Mouse (Mus musculus): Measurements from ENCODE around the gene Cabp1. TPM values are rescaled to one million over a fixed set of nuclear protein-coding genes. Genes with fewer than 3 reads are reported as not detected.

Cabp1 gene
- 0.35 and 0.52 TPM in 2 replicates for total RNA-seq (2012; rRNA removed)
- 1 to 10 TPM in 1 of 2 experiments, not detected in 1; 1.7 TPM for polyA plus RNA-seq (2012; ENCODE audit: insufficient read depth in 1 of 2, insufficient read length in 2 of 2, low read depth in 1 of 2, low replicate concordance in 2 of 2, missing spikeins in 1 of 2)

GRCm38 (mm10) chr5:115193669-115194625 is at the start of gene Cabp1:
Cabp1 (minus strand) TSS chr5:115194381.
- no peaks in the 10 kb centered on the region for H3K4me1 ChIP-seq (ENCODE audit: control insufficient read depth in 1 of 2, insufficient read depth in 2 of 2, low read length in 2 of 2)
- peak; percentile 57 for DNase-seq (ENCODE audit: low read depth, low spot score)
- peak within 1 kb of the TSS; percentile 44 for H3K9ac ChIP-seq (ENCODE audit: control insufficient read depth, low read depth, low read length, poor library complexity, severe bottlenecking)
- peaks cover 0 to 7% of the 10 kb centered on the region in 2 experiments; a peak in 2 of 4 replicates for H3K27me3 ChIP-seq (ENCODE audit: control insufficient read depth in 1 of 2, insufficient read depth in 2 of 2, low read length in 2 of 2)
- no peaks in the 10 kb centered on the region for H3K9me3 ChIP-seq (replicated peaks; ENCODE audit: insufficient read depth, low read length)
- TF ChIP-seq USF1 (IDR thresholded peaks at IDR 0.05; ENCODE audit: low read depth, low read length) (no peak), ZKSCAN1 (IDR thresholded peaks at IDR 0.05; ENCODE audit: low read depth, low read length) (no peak), BHLHE40 (IDR thresholded peaks at IDR 0.05; ENCODE audit: borderline replicate concordance, low read depth, low read length) (no peak), ELF1 (IDR thresholded peaks at IDR 0.05; ENCODE audit: low read depth, low read length) (peak; percentile 65), UBTF (IDR thresholded peaks at IDR 0.05; ENCODE audit: borderline replicate concordance, insufficient read depth, low read depth, low read length) (no peak), POLR2A (IDR thresholded peaks at IDR 0.05; ENCODE audit: control insufficient read depth in 1 of 2, insufficient read depth in 1 of 2, low read depth in 1 of 2, low read length in 2 of 2, poor library complexity in 1 of 2) (0 out of 4 replicates have a peak, but pooled peaks of 1 of the 2 experiments have one; percentile 18), POLR2AphosphoS2 (IDR thresholded peaks at IDR 0.05; ENCODE audit: low read length) (no peak), MAX (IDR thresholded peaks at IDR 0.05; ENCODE audit: low read length) (peak; percentile 18; the same call in 1 of the 2 replicates), JUND (IDR thresholded peaks at IDR 0.05; ENCODE audit: low read depth, low read length) (no peak), CTCF (IDR thresholded peaks at IDR 0.05 in 2 of 3, conservative IDR thresholded peaks at IDR 0.05 in 1 of 3; ENCODE audit: control insufficient read depth in 1 of 3, insufficient read depth in 1 of 3, low read depth in 2 of 3, low read length in 3 of 3, poor library complexity in 1 of 3, severe bottlenecking in 1 of 3) (peak in 2 of 3 experiments; percentile 37 to 72; a peak in 4 of 6 replicates), CHD1 (IDR thresholded peaks at IDR 0.05; ENCODE audit: low read depth, low read length) (no peak), MAZ (IDR thresholded peaks at IDR 0.05; ENCODE audit: low read depth, low read length) (peak; percentile 45; the same call in 1 of the 2 replicates), POLR2AphosphoS5 (IDR thresholded peaks at IDR 0.05; ENCODE audit: borderline replicate concordance, low read depth, low read length) (no peak), ZNF384 (IDR thresholded peaks at IDR 0.05; ENCODE audit: low read depth, low read length) (no peak), GATA1 (IDR thresholded peaks at IDR 0.05; ENCODE audit: low read depth, low read length) (no peak), RCOR1 (IDR thresholded peaks at IDR 0.05; ENCODE audit: low read depth, low read length) (no peak), E2F4 (IDR thresholded peaks at IDR 0.05; ENCODE audit: borderline replicate concordance, low read depth, low read length) (no peak), EP300 (IDR thresholded peaks at IDR 0.05; ENCODE audit: low read depth in 1 of 2, low read length in 2 of 2) (no peak)
- peaks cover 0 to 2% of the 10 kb centered on the region in 2 experiments; a peak in 1 of 4 replicates for H3K36me3 ChIP-seq (ENCODE audit: control insufficient read depth in 1 of 2, insufficient read depth in 2 of 2, low read length in 2 of 2)
- no peaks in the 10 kb centered on the region for H3K79me2 ChIP-seq (ENCODE audit: control insufficient read depth, insufficient read depth, low read length, poor library complexity)
- no peak within 1 kb of the TSS for H3K27ac ChIP-seq (ENCODE audit: control insufficient read depth, low read depth, low read length)
- H3K4me3 ChIP-seq (ENCODE audit: control insufficient read depth in 1 of 2, insufficient read depth in 1 of 2, low read depth in 2 of 2, low read length in 2 of 2) = peak within 1 kb of the TSS; percentile 40 to 48; a peak in 3 of 4 replicates

Measured in MEL (cell line).